Mouse (Mus musculus) MEL (cell line): ENCODE results near the gene Camk1d.

Source experiments
- CTCF ChIP-seq, 3 experiments: IDR thresholded peaks in 2 of 3; conservative IDR thresholded peaks in 1 of 3; 2 replicates each; pipeline ENCODE4 v1.5.1; 2011 to 2012; ENCODE audit warnings: low read length in 3 of 3, low read depth in 2 of 3, mild to moderate bottlenecking in 2 of 3, improper control_type of control experiment in 1 of 3, inconsistent platforms in 1 of 3, mixed read lengths in 1 of 3, moderate library complexity in 1 of 3; ENCODE audit not compliant: control insufficient read depth in 1 of 3, insufficient read depth in 1 of 3, poor library complexity in 1 of 3, severe bottlenecking in 1 of 3
- EP300 ChIP-seq, 2 experiments: IDR thresholded peaks; 2 replicates each; pipeline ENCODE4 v1.6.1; 2011; ENCODE audit warnings: improper control_type of control experiment in 2 of 2, low read length in 2 of 2, low read depth in 1 of 2, mild to moderate bottlenecking in 1 of 2
- HCFC1 ChIP-seq: IDR thresholded peaks from 2 replicates; pipeline ENCODE4 v1.6.1; 2012; ENCODE audit warnings: low read depth, mild to moderate bottlenecking, inconsistent platforms, low read length, improper control_type of control experiment, moderate library complexity
- MAX ChIP-seq: IDR thresholded peaks from 2 replicates; pipeline ENCODE4 v1.6.1; 2011; ENCODE audit warnings: low read length, improper control_type of control experiment
- MXI1 ChIP-seq: IDR thresholded peaks from 2 replicates; pipeline ENCODE4 v1.6.1; 2011; ENCODE audit warnings: mild to moderate bottlenecking, low read depth, low read length, improper control_type of control experiment
- MYB ChIP-seq: IDR thresholded peaks from 2 replicates; pipeline ENCODE4 v1.6.1; 2011; ENCODE audit warnings: mild to moderate bottlenecking, low read depth, low read length, improper control_type of control experiment
- POLR2A ChIP-seq, 2 experiments: IDR thresholded peaks; 2 replicates each; pipeline ENCODE4 v1.6.1; 2011 to 2012; ENCODE audit warnings: low read length in 2 of 2, mild to moderate bottlenecking in 2 of 2, control low read depth in 1 of 2, improper control_type of control experiment in 1 of 2, low read depth in 1 of 2, moderate library complexity in 1 of 2; ENCODE audit not compliant: control insufficient read depth in 1 of 2, insufficient read depth in 1 of 2, poor library complexity in 1 of 2
- POLR2AphosphoS2 ChIP-seq: IDR thresholded peaks from 2 replicates; pipeline ENCODE4 v1.6.1; 2011; ENCODE audit warnings: low read length, improper control_type of control experiment
- RCOR1 ChIP-seq: IDR thresholded peaks from 2 replicates; pipeline ENCODE4 v1.6.1; 2012; ENCODE audit warnings: low read depth, mild to moderate bottlenecking, inconsistent platforms, low read length, improper control_type of control experiment
- TAL1 ChIP-seq: IDR thresholded peaks from 2 replicates; pipeline ENCODE4 v1.6.1; 2012; ENCODE audit warnings: mild to moderate bottlenecking, inconsistent platforms, low read length, moderate library complexity, mixed read lengths
- ZMIZ1 ChIP-seq: IDR thresholded peaks from 2 replicates; pipeline ENCODE4 v1.6.1; 2012; ENCODE audit warnings: low read depth, mild to moderate bottlenecking, inconsistent platforms, low read length, improper control_type of control experiment, moderate library complexity
- ZNF384 ChIP-seq: IDR thresholded peaks from 2 replicates; pipeline ENCODE4 v1.6.1; 2012; ENCODE audit warnings: low read depth, mild to moderate bottlenecking, inconsistent platforms, low read length, improper control_type of control experiment

DNA sequence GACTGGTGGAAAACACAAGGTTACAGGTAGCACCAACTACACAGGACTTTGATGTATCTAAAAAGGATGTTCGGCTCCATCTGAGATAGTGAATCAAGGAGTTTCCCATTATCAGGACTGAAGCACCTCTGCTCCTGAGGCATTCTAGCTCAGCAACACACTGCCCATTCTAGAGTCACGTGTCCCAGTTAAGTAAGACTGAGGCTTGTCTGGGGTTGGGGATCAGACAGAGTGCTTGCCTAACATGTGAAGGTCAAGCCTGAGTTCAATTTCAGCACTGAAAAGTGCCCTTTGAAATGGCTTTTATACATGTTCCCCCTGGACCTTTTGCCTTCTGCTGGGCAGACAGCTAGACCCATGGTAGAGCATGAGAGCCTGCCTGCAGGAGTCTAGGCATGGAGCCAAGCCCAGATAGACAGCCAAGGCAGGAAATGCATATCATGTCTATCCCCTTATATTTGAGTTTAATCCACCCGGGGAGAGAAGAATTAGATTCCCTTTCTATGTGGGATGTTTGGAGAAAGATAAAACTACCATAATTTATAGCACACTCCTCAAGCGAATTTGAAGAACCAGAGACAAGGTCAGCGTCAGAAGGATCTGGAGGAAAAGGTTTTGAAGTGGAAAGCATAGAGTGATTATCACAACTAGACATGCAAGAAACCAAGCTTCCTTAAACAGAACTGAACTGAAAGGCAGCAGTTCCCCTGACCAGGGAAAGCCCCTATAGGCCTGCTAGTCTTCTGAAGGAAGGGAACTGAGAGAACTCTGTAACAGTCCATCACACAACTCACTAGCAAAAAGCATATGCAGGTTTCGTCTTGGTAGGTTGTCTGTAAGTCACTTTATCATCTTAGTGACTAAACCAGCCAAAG lies 296.9 kb downstream of the Camk1d start:
- TF ChIP-seq CTCF (IDR thresholded peaks at IDR 0.05 in 2 of 3, conservative IDR thresholded peaks at IDR 0.05 in 1 of 3; ENCODE audit: control insufficient read depth in 1 of 3, insufficient read depth in 1 of 3, low read depth in 2 of 3, low read length in 3 of 3, poor library complexity in 1 of 3, severe bottlenecking in 1 of 3) (no peak), MAX (0 out of 2 replicates have a peak, but pooled peaks have one; percentile 27), ZMIZ1 (no peak), MYB (no peak), MXI1 (no peak), RCOR1 (no peak; the same call in 1 of the 2 replicates), HCFC1 (no peak), POLR2A (IDR thresholded peaks at IDR 0.05; ENCODE audit: control insufficient read depth in 1 of 2, insufficient read depth in 1 of 2, low read depth in 1 of 2, low read length in 2 of 2, poor library complexity in 1 of 2) (no peak), ZNF384 (no peak), EP300 (IDR thresholded peaks at IDR 0.05; ENCODE audit: low read depth in 1 of 2, low read length in 2 of 2) (peak in 1 of 2 experiments; percentile 24; a peak in 1 of 4 replicates), POLR2AphosphoS2 (no peak), TAL1 (no peak)
